Mouse (Mus musculus) frontal cortex, adult (tissue): Measurements from ENCODE around the gene Nkx1-2.

Experiments
- ATAC-seq: cut with Nextera tagmentation; 2 replicates; pipeline ENCODE4 v1.9.2; 2017; ENCODE audit warnings: mild to moderate bottlenecking, moderate library complexity, mixed read lengths; ENCODE audit not compliant: low TSS enrichment

Gene Nkx1-2

DNA sequence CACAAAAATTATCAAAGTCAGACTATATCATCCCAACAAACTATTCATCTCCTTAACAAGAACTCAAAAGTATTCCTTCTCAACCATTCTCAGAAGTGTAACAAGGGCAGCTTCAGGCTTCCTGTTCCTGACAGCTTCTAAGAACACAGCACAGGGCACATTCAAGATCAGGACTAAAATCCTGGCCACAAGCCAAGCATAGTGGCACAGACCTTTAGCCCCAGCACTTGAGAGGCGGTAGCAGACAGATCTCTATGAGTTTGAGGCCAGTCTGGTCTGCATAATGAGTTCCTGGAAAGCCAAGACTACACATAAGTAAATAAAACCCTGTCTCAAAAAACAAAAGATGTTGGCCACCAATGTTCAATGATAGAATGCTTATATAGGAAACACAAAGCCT is 33.6 kb downstream of the Nkx1-2 start:
- ATAC-seq = no peak

GRCm38 (mm10) chr7:132559138-132559766 is 40.2 kb downstream of the Nkx1-2 start:
- ATAC-seq = no peak

DNA sequence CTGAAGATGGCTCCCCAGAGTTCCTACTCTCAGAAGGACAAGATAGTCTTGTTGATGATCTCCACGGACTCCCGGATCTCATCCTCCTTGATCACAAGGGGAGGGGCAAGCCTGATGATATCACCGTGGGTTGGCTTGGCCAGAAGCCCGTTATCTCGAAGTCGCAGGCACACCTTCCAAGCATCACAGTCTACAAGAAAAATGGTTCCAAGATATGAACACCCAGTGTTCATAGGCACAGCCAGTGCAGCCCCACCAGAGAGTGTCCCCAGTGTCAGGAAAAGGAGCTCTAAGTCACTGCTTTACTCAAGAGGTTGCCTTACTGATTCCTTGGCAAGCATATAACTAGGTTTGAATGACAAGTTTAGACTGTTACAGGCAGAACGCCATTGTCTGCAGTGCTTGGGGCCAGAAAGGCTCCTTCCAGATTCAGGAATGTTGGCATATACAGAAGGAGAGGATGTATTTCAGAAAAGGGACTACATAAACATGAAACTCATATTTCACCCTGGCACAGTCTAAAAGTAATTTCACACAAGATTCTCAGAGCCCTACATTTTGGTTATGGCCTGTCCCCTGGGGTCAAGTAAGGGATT is 41.2 kb downstream of the Nkx1-2 start:
- ATAC-seq = no peak

GRCm38 (mm10) chr7:132556575-132556974 is 42.9 kb downstream of the Nkx1-2 start:
- no peak for ATAC-seq

GRCm38 (mm10) chr7:132555911-132556310 is 43.5 kb downstream of the Nkx1-2 start:
- no peak for ATAC-seq

GRCm38 (mm10) chr7:132554091-132554490 is 45.3 kb downstream of the Nkx1-2 start:
- no peak for ATAC-seq

DNA sequence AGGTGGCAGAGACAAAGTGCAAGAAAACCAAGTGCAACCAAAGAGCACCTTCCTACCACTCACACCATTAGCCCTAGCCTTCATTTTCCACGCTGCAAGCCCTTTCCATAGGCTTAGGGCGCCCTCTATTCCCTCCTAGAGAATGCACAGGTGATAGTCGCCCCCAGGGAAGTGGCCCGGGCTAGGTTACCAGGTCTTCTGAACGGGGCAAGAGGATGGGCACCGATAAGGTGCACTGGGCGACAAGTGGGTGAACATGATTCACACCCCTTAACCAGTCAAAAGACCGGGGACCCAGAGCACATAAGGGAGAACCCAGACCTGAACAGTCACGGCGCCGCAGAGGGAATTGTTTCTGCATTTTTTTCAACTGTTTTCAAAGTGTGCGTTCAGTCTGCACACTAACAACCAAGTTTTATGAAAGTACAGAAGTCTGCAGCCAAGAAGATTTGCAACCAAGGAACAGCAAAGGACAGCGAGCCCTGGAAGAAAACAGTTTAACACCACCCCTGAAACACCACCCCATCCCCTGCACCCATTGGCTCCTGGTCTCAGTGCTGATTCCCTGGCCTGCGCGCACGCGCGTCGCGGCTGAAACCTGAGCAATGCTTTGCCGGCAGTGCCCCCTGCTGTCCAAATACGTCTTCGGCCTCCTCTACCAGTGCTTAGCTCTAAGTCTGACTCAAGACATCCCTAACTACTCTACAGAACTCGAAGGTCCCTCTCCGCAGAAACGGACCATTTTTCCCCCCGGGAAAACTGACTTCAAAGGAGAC is 47.9 kb downstream of the Nkx1-2 start:
- peak; percentile 98 for ATAC-seq

GRCm38 (mm10) chr7:132547126-132547525 is 52.3 kb downstream of the Nkx1-2 start:
- no peak for ATAC-seq
